Mouse (Mus musculus): ENCODE measurements around the gene Ly6g5b. TPM values are rescaled to one million over a fixed set of nuclear protein-coding genes. Genes with fewer than 3 reads are reported as not detected.

Ly6g5b gene
- polyA plus RNA-seq, 1 experiment: 0.54 TPM

- H3K4me1 ChIP-seq (ENCODE audit: control insufficient read depth, insufficient read depth, low read length): no peaks in the 10 kb centered on the region
- TF ChIP-seq CTCF (IDR thresholded peaks at IDR 0.05; ENCODE audit: low read depth, low read length): no peak
- H3K4me3 ChIP-seq (ENCODE audit: insufficient read depth, low read length): no peak overlapping the region
- H3K27ac ChIP-seq (ENCODE audit: insufficient read depth, low read depth, low read length): no peak overlapping the region
Observed at GRCm38 (mm10) chr17:35111774-35112173, 3.5 kb downstream of the Ly6g5b start.

GRCm38 (mm10) chr17:35108097-35108496 is 7.1 kb downstream of the Ly6g5b start, which contains the start of gene Ly6g5c:
Ly6g5c (plus strand) TSS chr17:35108279.
- no peak within 1 kb of the TSS for H3K4me3 ChIP-seq (ENCODE audit: insufficient read depth, low read length)
- H3K27ac ChIP-seq (ENCODE audit: insufficient read depth, low read depth, low read length): no peak within 1 kb of the TSS
- TF ChIP-seq CTCF (IDR thresholded peaks at IDR 0.05; ENCODE audit: low read depth, low read length): no peak
- no peak for TF ChIP-seq POLR2A (IDR thresholded peaks at IDR 0.05; ENCODE audit: borderline replicate concordance, low read depth, low read length)
- H3K4me1 ChIP-seq (ENCODE audit: control insufficient read depth, insufficient read depth, low read length): no peaks in the 10 kb centered on the region

- Histone ChIP-seq H3K4me1 (ENCODE audit: control insufficient read depth, insufficient read depth, low read length) (no peaks in the 10 kb centered on the region), H3K27ac (ENCODE audit: insufficient read depth, low read depth, low read length) (no peak overlapping the region), H3K4me3 (ENCODE audit: insufficient read depth, low read length) (no peak overlapping the region)
- TF ChIP-seq CTCF (IDR thresholded peaks at IDR 0.05; ENCODE audit: low read depth, low read length): no peak
- TF ChIP-seq POLR2A (IDR thresholded peaks at IDR 0.05; ENCODE audit: borderline replicate concordance, low read depth, low read length): no peak
Observed at GRCm38 (mm10) chr17:35106522-35106921, 8.7 kb downstream of the Ly6g5b start.

GRCm38 (mm10) chr17:35105740-35106389 is 9.4 kb downstream of the Ly6g5b start:
- TF ChIP-seq POLR2A (IDR thresholded peaks at IDR 0.05; ENCODE audit: borderline replicate concordance, low read depth, low read length) (no peak), CTCF (IDR thresholded peaks at IDR 0.05; ENCODE audit: low read depth, low read length) (no peak)

GRCm38 (mm10) chr17:35104754-35105153 is 10.5 kb downstream of the Ly6g5b start:
- TF ChIP-seq CTCF (IDR thresholded peaks at IDR 0.05; ENCODE audit: low read depth, low read length): no peak
- no peak for TF ChIP-seq POLR2A (IDR thresholded peaks at IDR 0.05; ENCODE audit: borderline replicate concordance, low read depth, low read length)
- H3K4me1 ChIP-seq (ENCODE audit: control insufficient read depth, insufficient read depth, low read length): no peaks in the 10 kb centered on the region
- no peak overlapping the region for H3K4me3 ChIP-seq (ENCODE audit: insufficient read depth, low read length)
- no peak overlapping the region for H3K27ac ChIP-seq (ENCODE audit: insufficient read depth, low read depth, low read length)

More at GRCm38 (mm10) chr17:35105740-35106389, 9.4 kb downstream of the Ly6g5b start:
- Histone ChIP-seq H3K4me1 (ENCODE audit: control insufficient read depth, insufficient read depth, low read length) (no peaks in the 10 kb centered on the region), H3K4me3 (ENCODE audit: insufficient read depth, low read length) (no peak overlapping the region), H3K27ac (ENCODE audit: insufficient read depth, low read depth, low read length) (no peak overlapping the region)

GRCm38 (mm10) chr17:35104079-35104478 is 11.1 kb downstream of the Ly6g5b start:
- no peak overlapping the region for H3K27ac ChIP-seq (ENCODE audit: insufficient read depth, low read depth, low read length)

GRCm38 (mm10) chr17:35103221-35103690 is 12.0 kb downstream of the Ly6g5b start:
- no peak overlapping the region for H3K27ac ChIP-seq (ENCODE audit: insufficient read depth, low read depth, low read length)
- H3K4me1 ChIP-seq (ENCODE audit: control insufficient read depth, insufficient read depth, low read length): no peaks in the 10 kb centered on the region
- no peak overlapping the region for H3K4me3 ChIP-seq (ENCODE audit: insufficient read depth, low read length)
- no peak for TF ChIP-seq POLR2A (IDR thresholded peaks at IDR 0.05; ENCODE audit: borderline replicate concordance, low read depth, low read length)
- no peak for TF ChIP-seq CTCF (IDR thresholded peaks at IDR 0.05; ENCODE audit: low read depth, low read length)

More at GRCm38 (mm10) chr17:35104079-35104478, 11.1 kb downstream of the Ly6g5b start:
- Histone ChIP-seq H3K4me3 (ENCODE audit: insufficient read depth, low read length) (no peak overlapping the region), H3K4me1 (ENCODE audit: control insufficient read depth, insufficient read depth, low read length) (no peaks in the 10 kb centered on the region)
- TF ChIP-seq CTCF (IDR thresholded peaks at IDR 0.05; ENCODE audit: low read depth, low read length): no peak
- TF ChIP-seq POLR2A (IDR thresholded peaks at IDR 0.05; ENCODE audit: borderline replicate concordance, low read depth, low read length): no peak

- no peak for TF ChIP-seq CTCF (IDR thresholded peaks at IDR 0.05; ENCODE audit: low read depth, low read length)
- no peak for TF ChIP-seq POLR2A (IDR thresholded peaks at IDR 0.05; ENCODE audit: borderline replicate concordance, low read depth, low read length)
- H3K27ac ChIP-seq (ENCODE audit: insufficient read depth, low read depth, low read length): no peak overlapping the region
- H3K4me3 ChIP-seq (ENCODE audit: insufficient read depth, low read length): no peak overlapping the region
- no peaks in the 10 kb centered on the region for H3K4me1 ChIP-seq (ENCODE audit: control insufficient read depth, insufficient read depth, low read length)
Observed at GRCm38 (mm10) chr17:35102299-35102698, 12.9 kb downstream of the Ly6g5b start.

- Histone ChIP-seq H3K4me3 (ENCODE audit: insufficient read depth, low read length) (no peak overlapping the region), H3K27ac (ENCODE audit: insufficient read depth, low read depth, low read length) (no peak overlapping the region), H3K4me1 (ENCODE audit: control insufficient read depth, insufficient read depth, low read length) (no peaks in the 10 kb centered on the region)
- TF ChIP-seq CTCF (IDR thresholded peaks at IDR 0.05; ENCODE audit: low read depth, low read length): no peak
- TF ChIP-seq POLR2A (IDR thresholded peaks at IDR 0.05; ENCODE audit: borderline replicate concordance, low read depth, low read length): no peak
Observed at GRCm38 (mm10) chr17:35101161-35101560, 14.1 kb downstream of the Ly6g5b start.

- Histone ChIP-seq H3K27ac (ENCODE audit: insufficient read depth, low read depth, low read length) (no peak overlapping the region), H3K4me1 (ENCODE audit: control insufficient read depth, insufficient read depth, low read length) (no peaks in the 10 kb centered on the region), H3K4me3 (ENCODE audit: insufficient read depth, low read length) (no peak overlapping the region)
- TF ChIP-seq CTCF (IDR thresholded peaks at IDR 0.05; ENCODE audit: low read depth, low read length) (no peak), POLR2A (IDR thresholded peaks at IDR 0.05; ENCODE audit: borderline replicate concordance, low read depth, low read length) (no peak)
Observed at GRCm38 (mm10) chr17:35100196-35100765, 14.9 kb downstream of the Ly6g5b start.
